Mouse (Mus musculus) midbrain, embryonic 14.5 days (tissue): ENCODE data around the gene Wdr77. TPM values are rescaled to one million over a fixed set of nuclear protein-coding genes. Genes with fewer than 3 reads are reported as not detected.
"Not testable (repeated sequence)": the region's sequence is repeated elsewhere in the genome, so short reads cannot be mapped to it uniquely, and the experiment has no call there.

ENCODE experiments used
- ATAC-seq: fragments of 200-750 bp; cut with Nextera tagmentation; 2 replicates; pipeline ENCODE4 v1.8.0; 2017; ENCODE audit warnings: moderate number of reproducible peaks, moderate library complexity; ENCODE audit not compliant: low FRiP score, low TSS enrichment
- DNase-seq: peaks from one replicate; pipeline ENCODE4 v3.0.0-alpha.2; 2015
- H3K27ac ChIP-seq: fragments of 300-500 bp; sonication (generic); replicated peaks from 2 replicates; pipeline ENCODE4 v1.5.1; 2014; ENCODE audit warnings: mild to moderate bottlenecking, low read depth, low read length, moderate library complexity
- H3K27me3 ChIP-seq: fragments of 300-500 bp; sonication (generic); 2 replicates; pipeline ENCODE4 v1.6.1; 2014; ENCODE audit warnings: low read length, control low read depth, mixed read lengths; ENCODE audit not compliant: control insufficient read depth, insufficient read depth
- H3K36me3 ChIP-seq: fragments of 300-500 bp; sonication (generic); 2 replicates; pipeline ENCODE4 v1.6.1; 2014; ENCODE audit warnings: low read length, control low read depth; ENCODE audit not compliant: control insufficient read depth, insufficient read depth
- H3K4me1 ChIP-seq: fragments of 300-500 bp; sonication (generic); 2 replicates; pipeline ENCODE4 v1.6.1; 2014; ENCODE audit warnings: mild to moderate bottlenecking, antibody characterized with exemption, low read length, control low read depth; ENCODE audit not compliant: control insufficient read depth, insufficient read depth
- H3K4me2 ChIP-seq: fragments of 300-500 bp; sonication (generic); 2 replicates; pipeline ENCODE4 v1.6.1; 2014; ENCODE audit warnings: mild to moderate bottlenecking, low read length, moderate library complexity
- H3K4me3 ChIP-seq: fragments of 300-500 bp; sonication (generic); replicated peaks from 2 replicates; pipeline ENCODE4 v1.5.1; 2014; ENCODE audit warnings: low read depth, low read length
- H3K9ac ChIP-seq: fragments of 300-500 bp; sonication (generic); replicated peaks from 2 replicates; pipeline ENCODE4 v1.6.1; 2014; ENCODE audit warnings: mild to moderate bottlenecking, low read length, moderate library complexity
- H3K9me3 ChIP-seq: fragments of 300-500 bp; sonication (generic); 2 replicates; pipeline ENCODE4 v1.6.1; 2016; ENCODE audit warnings: low read length, control low read depth, mixed read lengths; ENCODE audit not compliant: control insufficient read depth
- whole genome bisulfite sequencing: fragments of 180-500 bp; shearing (Covaris S2); extraction: QIAGEN DNeasy Blood & Tissue Kit; methylation state at CpG from one replicate; pipeline ENCODE4 v1.1.7; 2014; 5-methylcytosine and 5-hydroxymethylcytosine counted together
- polyA plus RNA-seq: library from polyadenylated mRNA; unstranded; fragments of >200 nt; fragmentation: Nextera tagmentation; extraction: Ambion mirVana; gene quantifications from 2 replicates; pipeline ENCODE4 v1.2.1, GENCODE M21; 2014

The Wdr77 gene
- polyA plus RNA-seq, 1 experiment from 2014 or later = 94.8 TPM

GRCm38 (mm10) chr3:106003360-106003759, 44.2 kb downstream of the Wdr77 start:
- not testable (repeated sequence) for H3K27me3 ChIP-seq, H3K4me3 ChIP-seq, H3K36me3 ChIP-seq, H3K27ac ChIP-seq, ATAC-seq, H3K9ac ChIP-seq, H3K9me3 ChIP-seq, H3K4me1 ChIP-seq, DNase-seq, H3K4me2 ChIP-seq
- 66% methylated on average over 10 of the region's 10 CpGs for WGBS

GRCm38 (mm10) chr3:106014546-106014945, 55.4 kb downstream of the Wdr77 start, which contains the start of gene Pifo:
Pifo (minus strand) TSS chr3:106014646.
- no peak for ATAC-seq
- Histone ChIP-seq H3K27ac (no peak within 1 kb of the TSS), H3K9ac (no peak within 1 kb of the TSS), H3K4me3 (no peak within 1 kb of the TSS), H3K36me3 (no peaks in the 10 kb centered on the region), H3K27me3 (no peaks in the 10 kb centered on the region), H3K4me1 (no peaks in the 10 kb centered on the region), H3K4me2 (no peak within 1 kb of the TSS), H3K9me3 (no peaks in the 10 kb centered on the region)
- 86% methylated on average over 2 of the region's 2 CpGs for WGBS
- DNase-seq = no peak

Other genes starting within 250 kb of the Wdr77 start
- 59.9 and 79.4 TPM in 2 replicates for gene Rap1a, start 158.0 kb upstream of the Wdr77 start, polyA plus RNA-seq
- gene Adora3, start 88.5 kb upstream of the Wdr77 start, polyA plus RNA-seq = not detected in 2 replicates
- gene Tmigd3, start 88.5 kb upstream of the Wdr77 start, polyA plus RNA-seq = not detected in 2 replicates
- gene I830077J02Rik, start 26.7 kb upstream of the Wdr77 start, polyA plus RNA-seq = 0.11 and 0.45 TPM in 2 replicates
- 564 and 595 TPM in 2 replicates for gene Atp5f1, start 730 bp downstream of the Wdr77 start, polyA plus RNA-seq
- 4.8 and 6.2 TPM in 2 replicates for gene Ovgp1, start 14.3 kb downstream of the Wdr77 start, polyA plus RNA-seq
- 3.0 and 5.2 TPM in 2 replicates for gene Pifo, start 55.3 kb downstream of the Wdr77 start, polyA plus RNA-seq
- not detected in 2 replicates for gene Chil5, start 73.4 kb downstream of the Wdr77 start, polyA plus RNA-seq
- 0.25 and 0.76 TPM in 2 replicates for gene Chia1, start 153.9 kb downstream of the Wdr77 start, polyA plus RNA-seq
- gene Chil3, start 208.2 kb downstream of the Wdr77 start, polyA plus RNA-seq = not detected in 2 replicates